Mouse (Mus musculus) bone marrow macrophage, adult 2 months (primary cell): Measurements from ENCODE around the gene 4930578G10Rik.

Source experiments
- CTCF ChIP-seq: IDR thresholded peaks from 2 replicates; pipeline ENCODE4 v1.5.1; 2012; ENCODE audit warnings: low read depth, mild to moderate bottlenecking, low read length, moderate library complexity
- POLR2A ChIP-seq: IDR thresholded peaks from 2 replicates; pipeline ENCODE4 v1.6.1; 2012; ENCODE audit warnings: mild to moderate bottlenecking, low read depth, low read length, borderline replicate concordance

- TF ChIP-seq CTCF (no peak), POLR2A (no peak)
Observed at GRCm38 (mm10) chr4:42877657-42878056, 142.3 kb downstream of the 4930578G10Rik start.
